Mouse (Mus musculus) stomach, postnatal 0 days (tissue): ENCODE measurements around the gene Cbx7.

Experiments
- CTCF ChIP-seq: IDR thresholded peaks from 2 replicates; pipeline ENCODE4 v1.5.1; 2016; ENCODE audit warnings: antibody characterized with exemption, low read depth, mild to moderate bottlenecking, moderate library complexity
- EP300 ChIP-seq: optimal IDR thresholded peaks from 2 replicates; pipeline ENCODE3; 2016; ENCODE audit warnings: antibody characterized with exemption

DNA sequence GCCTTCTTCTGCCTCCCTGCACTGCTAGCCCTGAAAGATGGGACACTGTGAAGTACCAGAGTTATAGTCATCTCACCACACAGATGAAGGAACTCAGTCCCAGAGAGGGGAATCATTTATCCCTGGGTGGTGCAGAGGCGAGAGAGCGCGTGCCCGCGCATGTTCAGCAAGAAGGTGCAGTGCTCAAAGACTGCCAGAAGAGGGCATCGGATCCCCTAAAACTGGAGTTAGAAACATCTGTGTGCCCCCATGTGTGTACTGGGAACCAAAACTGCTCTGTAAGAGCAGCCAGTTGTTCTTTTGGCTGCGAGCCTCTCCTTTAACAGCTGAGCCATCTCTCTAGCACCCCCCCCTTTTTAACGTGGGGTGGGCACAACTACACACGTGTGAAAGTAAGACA, 24.1 kb downstream of the Cbx7 start:
- TF ChIP-seq CTCF (peak; percentile 65), EP300 (no peak)
